Mouse (Mus musculus) heart, embryonic 11.5 days (tissue): ENCODE data around the gene Mfrp. TPM values are rescaled to one million over a fixed set of nuclear protein-coding genes. Genes with fewer than 3 reads are reported as not detected.

Experiments used
- ATAC-seq: fragments of 200-750 bp; cut with Nextera tagmentation; replicated peaks from 2 replicates; pipeline ENCODE4 v1.8.0; 2017; ENCODE audit warnings: moderate library complexity; ENCODE audit not compliant: insufficient number of reproducible peaks, low FRiP score, low TSS enrichment
- H3K27ac ChIP-seq: fragments of 300-500 bp; sonication (generic); 2 replicates; pipeline ENCODE4 v1.5.1; 2014; ENCODE audit warnings: mild to moderate bottlenecking, low read depth, low read length
- H3K27me3 ChIP-seq: fragments of 300-500 bp; sonication (generic); 2 replicates; pipeline ENCODE4 v1.6.1; 2014; ENCODE audit warnings: mild to moderate bottlenecking, low read length, mixed read lengths; ENCODE audit not compliant: control insufficient read depth, insufficient read depth
- H3K36me3 ChIP-seq: fragments of 300-500 bp; sonication (generic); 2 replicates; pipeline ENCODE4 v1.6.1; 2014; ENCODE audit warnings: mild to moderate bottlenecking, low read length, moderate library complexity, mixed read lengths; ENCODE audit not compliant: control insufficient read depth, insufficient read depth
- H3K4me1 ChIP-seq: fragments of 300-500 bp; sonication (generic); 2 replicates; pipeline ENCODE4 v1.6.1; 2014; ENCODE audit warnings: low read length; ENCODE audit not compliant: control insufficient read depth, insufficient read depth
- H3K4me2 ChIP-seq: fragments of 300-500 bp; sonication (generic); 2 replicates; pipeline ENCODE4 v1.6.1; 2014; ENCODE audit warnings: mild to moderate bottlenecking, moderate library complexity
- H3K4me3 ChIP-seq: fragments of 300-500 bp; sonication (generic); 2 replicates; pipeline ENCODE4 v1.5.1; 2014; ENCODE audit warnings: low read depth, low read length
- H3K9ac ChIP-seq: fragments of 300-500 bp; sonication (generic); 2 replicates; pipeline ENCODE4 v1.6.1; 2014; ENCODE audit warnings: mild to moderate bottlenecking, low read depth, low read length, moderate library complexity
- H3K9me3 ChIP-seq: fragments of 300-500 bp; sonication (generic); replicated peaks from 2 replicates; pipeline ENCODE4 v1.6.1; 2016; ENCODE audit warnings: low read length; ENCODE audit not compliant: control insufficient read depth
- WGBS: fragments of 180-500 bp; shearing (Covaris S2); extraction: QIAGEN DNeasy Blood & Tissue Kit; methylation state at CpG from one replicate; pipeline ENCODE4 v1.1.7; 2014; ENCODE audit not compliant: insufficient replicate concordance; 5-methylcytosine and 5-hydroxymethylcytosine counted together
- polyA plus RNA-seq: library from polyadenylated mRNA; unstranded; fragments of >200 nt; fragmentation: Nextera tagmentation; extraction: Ambion mirVana; gene quantifications from 2 replicates; pipeline ENCODE4 v1.2.1, GENCODE M21; 2014

Mfrp gene
- polyA plus RNA-seq, 1 experiment from 2014 or later: 0.16 TPM

DNA sequence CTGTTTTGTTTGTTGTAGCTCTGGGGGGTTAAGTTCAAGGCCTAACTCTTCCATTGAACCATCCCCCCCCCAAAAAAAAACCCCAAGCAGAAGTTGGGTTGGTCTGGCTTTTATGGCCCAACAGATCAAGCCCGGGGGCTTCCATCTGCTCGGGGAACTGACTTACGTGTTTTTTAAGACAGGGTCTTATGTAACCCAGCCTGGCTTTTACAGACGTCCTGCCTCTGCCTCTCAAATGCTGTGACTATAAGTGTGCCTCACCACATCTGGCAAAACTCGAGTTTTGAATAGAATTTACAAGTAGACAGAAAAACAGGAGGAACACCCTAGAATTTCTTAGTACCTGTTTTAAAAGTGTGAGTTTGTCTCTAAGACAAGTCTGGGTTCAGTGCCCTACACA, 19.9 kb upstream of the Mfrp start:
- WGBS: 75% methylated on average over 5 of the region's 5 CpGs
- Histone ChIP-seq H3K27me3 (no peaks in the 10 kb centered on the region; the same call in 1 of the 2 replicates), H3K4me1 (peaks cover 53% of the 10 kb centered on the region), H3K9ac (no peak overlapping the region), H3K4me2 (no peak overlapping the region), H3K36me3 (no peaks in the 10 kb centered on the region), H3K9me3 (no peaks in the 10 kb centered on the region), H3K27ac (no peak overlapping the region), H3K4me3 (no peak overlapping the region)
- ATAC-seq: no peak

DNA sequence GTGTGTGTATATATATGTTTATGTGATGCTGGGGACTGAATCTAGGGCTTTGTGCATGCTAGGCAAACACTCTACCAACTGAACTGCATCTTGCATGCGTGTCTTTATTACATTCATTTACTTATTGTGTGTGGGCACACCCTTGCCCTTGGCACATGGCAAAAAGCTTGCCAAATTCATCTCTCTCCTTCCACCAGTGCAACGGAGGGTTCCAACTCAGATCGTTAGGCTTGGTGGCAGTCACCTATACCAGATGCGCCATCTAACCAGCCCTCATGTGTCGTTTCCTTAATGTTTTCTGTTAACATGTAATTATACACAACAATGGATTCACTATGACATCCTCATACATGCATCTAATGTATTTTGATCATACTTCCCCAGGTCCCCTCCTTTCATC, 19.3 kb upstream of the Mfrp start:
- ATAC-seq: no peak
- Histone ChIP-seq H3K4me3 (no peak overlapping the region), H3K36me3 (no peaks in the 10 kb centered on the region), H3K4me1 (peaks cover 54% of the 10 kb centered on the region), H3K27ac (no peak overlapping the region), H3K9me3 (no peaks in the 10 kb centered on the region), H3K9ac (no peak overlapping the region), H3K27me3 (no peaks in the 10 kb centered on the region; the same call in 1 of the 2 replicates), H3K4me2 (no peak overlapping the region)
- WGBS: 85% methylated on average over 5 of the region's 5 CpGs

DNA sequence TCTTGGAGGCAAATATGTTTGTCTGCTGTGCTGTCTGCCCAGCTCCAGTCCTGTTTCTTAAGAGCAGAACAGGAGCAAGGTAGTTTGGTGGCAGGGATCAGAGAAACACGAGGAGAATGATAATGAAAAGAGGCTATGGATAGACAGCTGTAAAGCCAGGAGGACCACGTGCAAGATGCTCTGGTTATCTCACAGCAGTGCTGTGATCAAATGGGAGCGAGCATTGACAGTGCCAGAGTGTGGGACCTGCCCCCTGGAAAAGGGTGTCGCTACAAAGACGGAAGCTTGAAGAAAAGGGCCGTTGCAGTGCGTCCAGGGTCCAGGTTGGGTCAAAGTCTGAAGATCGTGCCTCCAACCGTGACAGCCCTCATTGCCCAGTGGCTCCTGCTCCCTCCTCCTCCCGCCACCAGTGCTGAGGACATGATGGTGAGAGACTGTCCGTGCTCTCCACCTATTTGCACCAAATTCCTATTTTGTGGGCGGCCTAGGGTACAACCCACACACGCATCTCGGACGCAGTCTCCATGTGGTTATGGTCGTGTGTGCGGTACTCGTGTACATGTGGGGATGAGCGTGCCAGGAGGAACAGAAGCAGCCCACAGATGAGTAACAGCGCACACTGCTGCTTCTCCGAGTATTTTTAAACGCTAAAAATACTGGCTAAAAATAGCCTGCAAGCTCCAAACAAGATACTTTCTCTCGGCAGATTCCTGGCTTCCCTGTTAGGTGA, 18.0 kb upstream of the Mfrp start:
- peak overlapping the region; percentile 99 for H3K4me2 ChIP-seq
- H3K27me3 ChIP-seq: no peaks in the 10 kb centered on the region; the same call in 1 of the 2 replicates
- peak overlapping the region; percentile 73 for H3K4me3 ChIP-seq
- no peaks in the 10 kb centered on the region for H3K36me3 ChIP-seq
- H3K9me3 ChIP-seq: no peaks in the 10 kb centered on the region
- H3K9ac ChIP-seq: peak overlapping the region; percentile 55
- ATAC-seq: no peak
- peaks cover 52% of the 10 kb centered on the region for H3K4me1 ChIP-seq
- peak overlapping the region; percentile 81 for H3K27ac ChIP-seq
- 5% methylated on average over 23 of the region's 23 CpGs for WGBS

DNA sequence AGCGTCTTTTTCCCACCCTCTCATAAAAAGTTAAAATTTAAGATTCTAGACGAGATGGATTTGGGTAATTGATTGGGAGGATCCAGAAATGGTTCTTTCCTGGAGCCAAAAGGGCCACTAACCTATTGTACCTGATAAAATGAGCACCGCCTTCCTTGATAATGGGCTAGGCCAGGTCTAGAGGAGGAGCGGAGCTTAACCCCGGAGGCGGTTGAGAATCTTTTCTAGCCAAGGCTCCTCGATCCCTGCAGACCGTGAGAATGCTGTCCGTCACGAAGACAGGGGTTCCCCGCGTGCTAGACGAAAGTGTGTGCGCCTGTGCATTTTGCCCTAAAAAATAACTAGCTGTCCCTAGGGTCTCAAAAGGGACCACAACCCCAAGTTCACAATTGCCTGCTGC, 17.3 kb upstream of the Mfrp start:
- H3K4me3 ChIP-seq: peak overlapping the region; percentile 73
- H3K27me3 ChIP-seq: no peaks in the 10 kb centered on the region; the same call in 1 of the 2 replicates
- peaks cover 51% of the 10 kb centered on the region for H3K4me1 ChIP-seq
- no peak for ATAC-seq
- peak overlapping the region; percentile 81 for H3K27ac ChIP-seq
- peak overlapping the region; percentile 61; the same call in 1 of the 2 replicates for H3K9ac ChIP-seq
- H3K36me3 ChIP-seq: no peaks in the 10 kb centered on the region
- 0% methylated on average over 14 of the region's 14 CpGs for WGBS
- peak overlapping the region; percentile 99 for H3K4me2 ChIP-seq
- no peaks in the 10 kb centered on the region for H3K9me3 ChIP-seq

DNA sequence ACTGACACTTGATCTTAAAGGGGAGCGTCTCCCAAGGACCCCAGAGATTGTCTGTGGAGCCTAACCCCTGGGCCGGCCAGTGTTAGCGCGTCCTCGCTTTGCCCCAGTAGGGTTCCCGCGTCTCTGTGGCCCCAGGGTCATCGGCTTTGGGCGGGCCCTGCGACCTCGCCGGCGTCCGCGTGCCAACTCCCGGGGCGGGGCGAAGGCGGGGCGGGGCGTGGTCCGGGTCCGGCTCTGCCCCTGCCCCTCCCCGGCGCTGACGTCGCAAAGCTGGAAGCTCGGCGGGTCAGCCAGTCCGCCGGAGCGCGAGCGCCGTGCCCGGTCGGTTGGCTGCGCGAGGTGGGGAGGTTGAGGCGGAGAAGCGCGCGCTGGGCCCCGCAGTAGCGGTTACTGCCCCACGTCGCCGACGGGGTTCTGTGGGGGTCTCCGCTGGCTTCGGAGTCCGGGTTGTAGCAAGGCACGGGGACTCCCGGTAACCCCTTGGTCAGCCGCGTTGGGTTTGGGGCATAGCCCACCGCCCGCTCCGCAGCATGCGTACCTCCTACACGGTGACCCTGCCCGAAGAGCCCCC, 16.8 kb upstream of the Mfrp start:
- Histone ChIP-seq H3K36me3 (no peaks in the 10 kb centered on the region), H3K4me3 (peak overlapping the region; percentile 73), H3K9ac (peak overlapping the region; percentile 92), H3K4me1 (peaks cover 57% of the 10 kb centered on the region), H3K27me3 (no peaks in the 10 kb centered on the region; the same call in 1 of the 2 replicates), H3K4me2 (peak overlapping the region; percentile 99), H3K9me3 (no peaks in the 10 kb centered on the region), H3K27ac (peak overlapping the region; percentile 81)
- peak; percentile 82 for ATAC-seq
- under 1% methylated on average over 62 of the region's 62 CpGs for WGBS

DNA sequence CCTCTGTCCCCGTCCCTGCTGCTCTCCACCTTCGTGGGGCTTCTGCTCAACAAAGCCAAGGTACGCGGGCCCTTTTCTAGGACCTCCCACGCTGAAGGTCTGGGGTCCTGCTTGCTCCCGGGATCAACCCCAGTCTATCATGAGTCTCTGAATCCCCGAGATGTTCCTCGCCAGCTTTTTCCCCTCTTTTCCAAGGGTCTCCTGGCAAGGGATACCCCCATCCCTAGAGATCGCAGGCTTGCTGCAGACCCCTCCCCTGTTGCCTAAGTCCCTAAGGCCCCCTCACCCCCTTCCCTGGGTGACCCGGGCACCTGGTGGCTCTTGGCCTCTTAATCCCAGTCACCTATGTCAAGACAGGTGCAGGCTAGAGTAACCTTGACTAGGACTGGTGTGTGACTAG, 16.3 kb upstream of the Mfrp start:
- Histone ChIP-seq H3K4me2 (peak overlapping the region; percentile 99), H3K4me1 (peaks cover 59% of the 10 kb centered on the region), H3K27ac (peak overlapping the region; percentile 81)

DNA sequence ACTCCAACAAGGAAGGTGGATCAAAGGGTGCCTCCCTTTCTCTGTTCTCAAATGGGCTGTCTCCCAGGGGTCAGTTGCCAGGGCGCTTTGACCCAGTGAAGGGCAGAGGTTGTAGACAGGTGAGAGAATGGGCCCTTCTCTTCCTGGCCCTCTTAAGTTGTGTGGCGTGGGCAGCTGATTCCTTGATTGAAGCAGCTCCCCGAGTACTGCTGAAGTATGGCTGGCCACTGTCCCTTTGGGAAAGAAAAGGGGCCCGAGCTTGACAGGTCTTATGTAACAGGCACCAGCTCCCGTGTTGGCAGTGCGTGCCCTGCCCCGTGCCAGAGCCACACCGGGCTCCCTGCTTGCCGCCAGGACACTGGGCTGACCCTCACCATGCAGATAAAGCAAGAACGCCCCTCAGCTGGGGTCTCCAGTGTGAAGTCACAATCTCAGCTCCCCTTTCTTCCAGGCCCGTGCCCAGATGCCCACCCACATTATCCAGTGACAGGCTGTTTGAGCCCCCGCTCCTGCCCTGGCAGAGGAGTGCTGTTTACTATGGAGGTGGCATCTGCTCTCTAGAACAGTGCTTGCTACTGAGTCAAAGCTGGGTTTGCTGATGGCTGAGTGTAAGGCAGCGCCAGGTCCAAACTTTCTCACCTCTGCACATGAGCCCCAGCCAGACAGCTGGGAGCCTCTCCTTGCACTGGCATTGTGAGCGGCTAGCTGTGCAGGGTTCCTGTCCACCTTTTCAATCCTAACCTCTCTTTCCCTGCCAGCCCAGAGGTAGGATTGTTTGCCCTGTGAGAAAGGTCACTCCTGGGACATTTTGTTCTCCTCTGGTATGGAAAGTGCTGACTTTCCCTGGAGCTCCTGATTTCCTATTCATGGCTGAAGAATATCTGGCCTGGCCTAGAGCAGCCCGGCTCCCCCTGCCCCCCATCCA, 15.5 kb upstream of the Mfrp start:
- Histone ChIP-seq H3K9me3 (no peaks in the 10 kb centered on the region), H3K4me2 (peak overlapping the region; percentile 99), H3K9ac (peak overlapping the region; percentile 92), H3K27me3 (no peaks in the 10 kb centered on the region; the same call in 1 of the 2 replicates), H3K4me3 (peak overlapping the region; percentile 73), H3K36me3 (peaks cover 2% of the 10 kb centered on the region; the same call in 1 of the 2 replicates), H3K4me1 (peaks cover 55% of the 10 kb centered on the region), H3K27ac (peak overlapping the region; percentile 59)
- 49% methylated on average over 15 of the region's 15 CpGs for WGBS
- no peak for ATAC-seq

More for the DNA sequence above, 16.3 kb upstream of the Mfrp start:
- Histone ChIP-seq H3K36me3 (no peaks in the 10 kb centered on the region), H3K27me3 (no peaks in the 10 kb centered on the region; the same call in 1 of the 2 replicates), H3K4me3 (peak overlapping the region; percentile 73), H3K9me3 (no peaks in the 10 kb centered on the region), H3K9ac (peak overlapping the region; percentile 92)
- ATAC-seq: no peak
- WGBS: 3% methylated on average over 10 of the region's 10 CpGs

GRCm38 (mm10) chr9:44086960-44087359, 14.6 kb upstream of the Mfrp start:
- Histone ChIP-seq H3K4me1 (peaks cover 55% of the 10 kb centered on the region), H3K27me3 (no peaks in the 10 kb centered on the region; the same call in 1 of the 2 replicates), H3K27ac (peak overlapping the region; percentile 88), H3K4me2 (peak overlapping the region; percentile 99), H3K4me3 (no peak overlapping the region; the same call in 1 of the 2 replicates), H3K9me3 (no peaks in the 10 kb centered on the region), H3K9ac (no peak overlapping the region), H3K36me3 (peaks cover 8% of the 10 kb centered on the region; the same call in 1 of the 2 replicates)
- 41% methylated on average over 10 of the region's 10 CpGs for WGBS
- ATAC-seq: no peak
